Mouse (Mus musculus) natural killer cell, adult 2 months (primary cell): Measurements from ENCODE around the gene Pbdc1.
"Not testable (repeated sequence)": the region's sequence is repeated elsewhere in the genome, so short reads cannot be mapped to it uniquely, and the experiment has no call there.

ENCODE experiments used
- DNase-seq, 2 experiments: peaks; one replicate each; pipeline ENCODE4 v3.0.0; 2022; ENCODE audit warnings: low spot score in 2 of 2

The Pbdc1 gene

GRCm38 (mm10) chrX:105079615-105080092 is at the start of gene Pbdc1:
TSS of gene Pbdc1 (plus strand) at chrX:105079756.
- DNase-seq, result peak; percentile 87 to 89

GRCm38 (mm10) chrX:105037666-105038065 is 41.9 kb upstream of the Pbdc1 start:
- DNase-seq, result no peak

GRCm38 (mm10) chrX:105064294-105064693 is 15.3 kb upstream of the Pbdc1 start:
- no peak for DNase-seq

- peak in 1 of 2 experiments; percentile 42 for DNase-seq
These were observed 14.8 kb upstream of the Pbdc1 start for GRCm38 (mm10) chrX:105064801-105065200.

- DNase-seq, result peak; percentile 58 to 78
These were observed 9.7 kb upstream of the Pbdc1 start for GRCm38 (mm10) chrX:105069671-105070503.

GRCm38 (mm10) chrX:105079151-105079550 is 405 bp upstream of the Pbdc1 start:
- DNase-seq, result no peak

- DNase-seq, result no peak
These were observed 540 bp downstream of the Pbdc1 start for GRCm38 (mm10) chrX:105080096-105080495.

GRCm38 (mm10) chrX:105083013-105083412 is 3.5 kb downstream of the Pbdc1 start:
- DNase-seq, result not testable (repeated sequence)

GRCm38 (mm10) chrX:105104175-105104574 is 24.6 kb downstream of the Pbdc1 start:
- DNase-seq, result no peak

- DNase-seq, result no peak
These were observed 35.4 kb downstream of the Pbdc1 start for GRCm38 (mm10) chrX:105114994-105115393.

- DNase-seq, result peak; percentile 47 to 49
These were observed 41.0 kb downstream of the Pbdc1 start, which contains the start of gene Magee1 for GRCm38 (mm10) chrX:105120275-105121226. TSS of gene Magee1 (plus strand) at chrX:105120378.

- DNase-seq, result peak; percentile 54 to 65
These were observed 41.8 kb downstream of the Pbdc1 start for GRCm38 (mm10) chrX:105121227-105121865.

- no peak for DNase-seq
These were observed 45.3 kb downstream of the Pbdc1 start for GRCm38 (mm10) chrX:105124903-105125302.

GRCm38 (mm10) chrX:105151872-105152461 is 72.4 kb downstream of the Pbdc1 start:
- DNase-seq, result no peak

- not testable (repeated sequence) for DNase-seq
These were observed 85.5 kb downstream of the Pbdc1 start for GRCm38 (mm10) chrX:105165007-105165406.
